Mouse (Mus musculus) lung, postnatal 36 days (tissue): Measurements from ENCODE around the gene Oxct2b.
"Not testable (repeated sequence)": the region's sequence is repeated elsewhere in the genome, so short reads cannot be mapped to it uniquely, and the experiment has no call there.

Source experiments
- DNase-seq: peaks from one replicate; pipeline ENCODE4 v3.0.0; 2022; ENCODE audit warnings: mixed read lengths

The Oxct2b gene

GRCm38 (mm10) chr4:123114651-123115050, 1.4 kb upstream of the Oxct2b start:
- DNase-seq: not testable (repeated sequence)

DNA sequence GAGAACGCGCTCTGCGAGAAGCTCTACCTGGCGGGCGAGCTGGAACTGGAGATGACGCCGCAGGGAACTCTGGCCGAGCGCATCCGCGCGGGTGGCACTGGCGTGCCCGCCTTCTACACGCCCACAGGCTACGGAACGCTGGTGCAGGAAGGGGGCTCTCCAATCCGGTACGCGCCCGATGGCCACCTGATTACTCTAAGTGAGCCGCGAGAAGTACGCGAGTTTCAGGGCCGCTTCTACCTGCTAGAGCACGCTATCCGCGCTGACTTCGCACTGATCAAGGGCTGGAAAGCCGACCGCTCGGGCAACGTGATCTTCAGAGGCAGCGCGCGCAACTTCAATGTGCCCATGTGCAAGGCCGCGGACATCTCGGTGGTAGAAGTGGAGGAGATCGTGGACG, 574 bp downstream of the Oxct2b start:
- not testable (repeated sequence) for DNase-seq

- DNase-seq: no peak
Observed at GRCm38 (mm10) chr4:123121286-123121685, 5.2 kb downstream of the Oxct2b start.

DNA sequence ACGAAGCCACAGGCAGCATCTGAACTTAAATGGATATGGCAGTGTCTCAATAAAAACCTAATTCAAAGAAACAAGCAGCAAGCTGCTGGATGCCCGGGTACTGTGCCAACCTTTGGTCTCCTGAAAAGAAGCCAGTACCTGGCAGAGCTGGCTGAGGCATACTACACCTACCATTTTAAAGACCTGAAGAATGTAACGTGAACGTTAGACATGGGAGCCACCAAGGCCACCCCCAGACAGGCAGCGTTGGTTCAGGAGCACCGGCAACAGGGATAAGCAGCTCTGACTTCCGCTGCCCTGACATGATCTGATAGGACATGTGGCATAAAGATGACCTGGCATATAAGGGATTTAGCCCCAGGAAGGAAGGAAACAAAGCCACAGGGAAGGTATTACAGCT, 10.6 kb downstream of the Oxct2b start:
- DNase-seq: no peak

- no peak for DNase-seq
Observed at GRCm38 (mm10) chr4:123127051-123127450, 11.0 kb downstream of the Oxct2b start.

DNA sequence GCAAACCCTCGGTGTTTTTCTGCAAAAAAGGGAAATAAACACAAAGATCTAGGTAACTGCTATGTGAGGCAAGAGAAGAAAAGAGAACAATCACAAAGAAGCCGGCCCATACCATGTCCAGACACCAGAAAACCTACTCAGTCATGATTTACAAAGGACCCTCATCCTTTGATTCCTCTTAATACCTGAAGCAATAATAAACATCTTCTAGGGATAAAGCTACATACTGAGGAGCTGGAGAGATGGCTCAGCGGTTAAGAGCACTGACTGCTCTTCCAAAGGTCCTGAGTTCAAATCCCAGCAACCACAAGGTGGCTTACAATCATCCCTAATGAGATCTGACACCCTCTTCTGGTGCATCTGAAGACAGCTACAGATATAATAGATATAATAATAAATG, 21.5 kb downstream of the Oxct2b start:
- DNase-seq: no peak

DNA sequence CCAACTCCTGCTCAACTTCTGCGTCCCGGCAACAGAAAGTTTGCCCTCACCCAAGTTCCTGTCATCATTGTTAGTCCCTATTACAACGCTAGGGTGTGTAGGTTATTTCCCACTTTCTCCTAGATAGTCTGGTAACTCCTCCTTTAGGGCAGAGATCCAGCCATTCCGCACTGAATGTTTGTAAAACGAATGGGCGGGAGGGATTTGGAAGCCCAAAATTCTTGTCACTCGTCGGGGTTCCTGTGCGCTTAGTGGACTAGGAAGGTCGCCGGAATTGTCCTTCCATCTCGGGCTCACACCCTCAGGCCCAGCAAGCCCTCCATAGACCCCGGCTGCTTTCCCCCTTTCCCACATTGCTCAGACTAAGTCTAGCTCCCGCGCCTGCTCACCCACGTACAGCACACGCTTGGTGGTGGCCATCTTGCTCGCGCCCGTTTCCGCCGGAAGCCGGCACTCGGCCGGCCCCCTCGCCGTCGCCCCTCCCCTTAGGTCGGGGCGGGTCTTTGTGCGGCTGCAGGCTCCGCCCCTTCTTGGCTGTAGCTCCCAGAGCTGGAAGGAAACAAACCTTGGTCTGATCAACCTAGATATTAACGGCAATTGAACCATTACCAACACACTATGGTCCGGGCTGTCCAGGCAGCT, 23.6 kb downstream of the Oxct2b start, which contains the start of gene Ppie:
Ppie (minus strand) TSS at position 439 of the 642 bp plus-strand sequence.
- DNase-seq: peak; percentile 78

- no peak for DNase-seq
Observed at GRCm38 (mm10) chr4:123147446-123148150, 31.5 kb downstream of the Oxct2b start.

- DNase-seq: no peak
Observed at GRCm38 (mm10) chr4:123152003-123152402, 35.9 kb downstream of the Oxct2b start.

- no peak for DNase-seq
Observed at GRCm38 (mm10) chr4:123152976-123153375, 36.9 kb downstream of the Oxct2b start.

GRCm38 (mm10) chr4:123155004-123155403, 38.9 kb downstream of the Oxct2b start:
- DNase-seq: peak; percentile 42

DNA sequence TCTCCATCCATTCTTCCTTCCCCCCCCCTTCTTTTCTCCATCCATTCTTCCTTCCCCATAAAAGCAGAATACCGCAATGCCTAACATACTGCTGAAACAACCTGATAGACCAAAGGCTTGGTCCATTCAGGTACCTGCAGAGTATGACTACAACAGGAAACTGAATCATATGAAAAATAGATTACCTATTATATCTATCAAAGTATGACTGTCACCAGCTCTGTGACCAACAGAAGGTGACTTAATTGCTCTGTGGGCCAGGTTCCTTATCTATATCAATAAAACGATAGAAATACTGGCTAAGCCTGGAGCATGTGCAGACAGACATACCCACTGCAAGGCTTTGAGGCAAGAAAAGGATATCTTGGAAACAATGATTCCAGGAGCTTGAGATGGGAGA, 39.4 kb downstream of the Oxct2b start:
- no peak for DNase-seq

DNA sequence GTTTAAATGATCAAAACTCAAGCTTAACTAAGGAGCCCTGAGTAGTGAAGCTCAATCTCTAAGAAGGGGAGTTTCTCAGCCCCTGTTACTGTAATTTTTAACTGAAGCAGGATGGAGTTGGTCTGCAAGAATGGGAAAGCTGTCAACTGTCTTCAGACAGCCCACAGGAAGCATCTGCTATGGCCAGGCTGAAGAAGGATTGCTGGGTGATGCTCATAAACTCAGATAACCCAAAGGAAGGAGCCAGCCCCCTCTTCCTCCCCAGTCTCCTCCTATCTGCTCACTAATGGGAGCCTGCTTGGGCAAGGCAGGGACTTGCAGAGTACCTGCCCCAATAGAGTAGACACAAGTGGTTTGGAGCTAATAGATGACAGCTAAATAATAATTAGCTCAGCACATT, 39.8 kb downstream of the Oxct2b start:
- no peak for DNase-seq

GRCm38 (mm10) chr4:123160571-123160970, 44.5 kb downstream of the Oxct2b start:
- DNase-seq: no peak

DNA sequence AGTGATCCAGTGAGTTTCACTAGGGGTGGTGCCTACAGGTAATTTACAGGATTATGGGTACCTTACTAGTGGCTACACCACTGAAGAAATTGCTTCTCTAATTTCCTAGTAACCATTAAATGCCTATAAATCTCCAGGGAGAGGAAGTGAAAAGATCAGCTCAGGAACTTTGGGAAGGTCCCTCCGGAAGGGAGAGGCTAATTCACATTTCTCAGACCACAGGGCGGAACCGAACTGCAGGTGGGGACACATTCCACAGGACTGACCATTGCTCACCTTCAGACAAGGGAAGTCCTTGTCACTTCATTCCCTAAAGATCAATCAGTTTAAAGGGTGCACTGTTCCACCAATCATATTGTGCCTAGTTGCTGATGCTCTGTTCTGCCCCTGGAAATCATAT, 45.2 kb downstream of the Oxct2b start:
- DNase-seq: not testable (repeated sequence)

DNA sequence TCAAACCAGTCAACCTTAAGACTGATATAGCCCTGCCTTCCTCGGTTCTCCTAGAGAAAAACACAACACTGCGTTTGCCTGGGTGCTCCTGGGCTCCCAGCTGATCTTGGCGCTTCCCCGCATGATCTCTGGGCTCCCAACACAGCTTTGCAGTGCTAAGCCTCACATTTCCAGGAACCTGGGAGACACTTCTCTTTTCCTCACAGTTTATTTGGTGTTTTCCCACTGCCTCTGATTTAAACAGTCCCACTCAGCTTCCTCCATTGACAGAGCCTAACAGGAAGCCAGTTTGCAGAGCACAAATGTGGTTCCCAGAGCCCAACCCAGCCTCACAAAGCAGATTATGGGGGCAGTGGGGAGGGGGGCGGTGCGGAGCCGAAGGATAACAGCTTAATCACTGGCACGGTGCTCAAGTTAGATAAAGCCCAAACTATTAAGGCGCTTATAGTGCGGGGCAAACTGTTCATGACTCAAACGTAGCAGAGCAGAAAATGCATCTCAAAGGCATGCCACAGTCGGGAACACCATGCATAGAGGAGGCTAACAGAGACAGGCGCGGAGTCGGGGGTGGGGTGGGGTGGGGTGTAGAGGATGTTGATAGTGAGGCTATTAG, 46.3 kb downstream of the Oxct2b start:
- DNase-seq: no peak

DNA sequence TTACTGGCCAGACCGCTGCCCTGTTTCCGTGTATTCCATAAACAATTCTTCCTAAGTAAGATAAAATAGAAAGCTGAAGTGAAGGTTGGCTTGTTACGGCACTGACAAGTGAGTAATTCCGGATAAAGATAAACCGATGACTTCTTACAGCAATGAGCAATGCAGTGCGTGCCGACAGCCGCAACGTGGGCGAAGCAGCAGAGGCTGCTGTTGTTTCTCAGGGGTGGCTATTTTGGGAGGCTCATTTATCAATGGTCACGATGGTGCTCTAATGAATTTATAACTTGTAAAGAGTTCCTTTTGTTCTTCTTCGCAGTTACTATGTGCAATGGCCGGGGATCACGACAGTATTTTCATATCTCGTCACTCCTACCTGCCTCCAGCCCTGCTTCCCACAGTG, 48.1 kb downstream of the Oxct2b start:
- no peak for DNase-seq
